Mouse (Mus musculus) liver, embryonic 15.5 days (tissue): ENCODE data around the gene Sipa1l3. TPM values are rescaled to one million over a fixed set of nuclear protein-coding genes. Genes with fewer than 3 reads are reported as not detected.

Experiments
- ATAC-seq: fragments of 200-750 bp; cut with Nextera tagmentation; 2 replicates; pipeline ENCODE4 v1.8.0; 2017; ENCODE audit warnings: moderate number of reproducible peaks, mild to moderate bottlenecking, moderate library complexity; ENCODE audit not compliant: insufficient read depth
- H3K27ac ChIP-seq: fragments of 300-500 bp; sonication (generic); replicated peaks from 2 replicates; pipeline ENCODE4 v1.5.1; 2015; ENCODE audit warnings: mild to moderate bottlenecking, inconsistent platforms
- H3K27me3 ChIP-seq: fragments of 300-500 bp; sonication (generic); 2 replicates; pipeline ENCODE4 v1.6.1; 2015; ENCODE audit warnings: mild to moderate bottlenecking, inconsistent platforms
- H3K36me3 ChIP-seq: fragments of 300-500 bp; sonication (generic); replicated peaks from 2 replicates; pipeline ENCODE4 v1.6.1; 2015; ENCODE audit warnings: moderate library complexity, mild to moderate bottlenecking, inconsistent platforms
- H3K4me1 ChIP-seq: fragments of 300-500 bp; sonication (generic); replicated peaks from 2 replicates; pipeline ENCODE4 v1.6.1; 2015; ENCODE audit warnings: inconsistent platforms
- H3K4me2 ChIP-seq: fragments of 300-500 bp; sonication (generic); 2 replicates; pipeline ENCODE4 v1.6.1; 2015; ENCODE audit warnings: moderate library complexity, mild to moderate bottlenecking, inconsistent platforms
- H3K4me3 ChIP-seq: fragments of 300-500 bp; sonication (generic); replicated peaks from 2 replicates; pipeline ENCODE4 v1.5.1; 2015; ENCODE audit warnings: mild to moderate bottlenecking, inconsistent platforms
- H3K9ac ChIP-seq: fragments of 300-500 bp; sonication (generic); 2 replicates; pipeline ENCODE4 v1.6.1; 2015; ENCODE audit warnings: moderate library complexity, mild to moderate bottlenecking, inconsistent platforms
- H3K9me3 ChIP-seq: fragments of 300-500 bp; sonication (generic); replicated peaks from 2 replicates; pipeline ENCODE4 v1.6.1; 2016; ENCODE audit warnings: inconsistent platforms
- WGBS: fragments of 180-500 bp; shearing (Covaris S2); methylation state at CpG from one replicate; pipeline ENCODE4 v1.1.7; 2015; ENCODE audit warnings: mixed read lengths; ENCODE audit not compliant: insufficient replicate concordance; 5-methylcytosine and 5-hydroxymethylcytosine counted together
- polyA plus RNA-seq: library from polyadenylated mRNA; unstranded; fragments of >200 nt; fragmentation: Nextera tagmentation; extraction: Ambion mirVana; gene quantifications from 2 replicates; pipeline ENCODE4 v1.2.1, GENCODE M21; 2015

The Sipa1l3 gene
- polyA plus RNA-seq, 1 experiment from 2014 or later, result 2.6 TPM

GRCm38 (mm10) chr7:29406855-29407254 lies 111.6 kb downstream of the Sipa1l3 start:
- WGBS, result 66% methylated on average over 4 of the region's 4 CpGs
- Histone ChIP-seq H3K27ac (no peak overlapping the region), H3K4me3 (no peak overlapping the region), H3K9ac (no peak overlapping the region), H3K9me3 (0 out of 2 replicates have a peak, but pooled peaks cover 4% of the 10 kb centered on the region), H3K27me3 (no peaks in the 10 kb centered on the region), H3K36me3 (no peaks in the 10 kb centered on the region), H3K4me1 (peaks cover 9% of the 10 kb centered on the region), H3K4me2 (no peak overlapping the region)
- no peak for ATAC-seq

- no peaks in the 10 kb centered on the region for H3K27me3 ChIP-seq
- H3K4me2 ChIP-seq, result no peak overlapping the region
- WGBS, result 73% methylated on average over 2 of the region's 2 CpGs
- H3K9me3 ChIP-seq, result 0 out of 2 replicates have a peak, but pooled peaks cover 4% of the 10 kb centered on the region
- no peak overlapping the region for H3K9ac ChIP-seq
- H3K36me3 ChIP-seq, result peaks cover 17% of the 10 kb centered on the region; the same call in 1 of the 2 replicates
- ATAC-seq, result no peak
- no peak overlapping the region for H3K4me3 ChIP-seq
- H3K4me1 ChIP-seq, result no peaks in the 10 kb centered on the region
- H3K27ac ChIP-seq, result no peak overlapping the region
Measured at GRCm38 (mm10) chr7:29404126-29404525, 114.3 kb downstream of the Sipa1l3 start.

- Histone ChIP-seq H3K9ac (no peak overlapping the region), H3K9me3 (0 out of 2 replicates have a peak, but pooled peaks cover 4% of the 10 kb centered on the region), H3K36me3 (peaks cover 27% of the 10 kb centered on the region), H3K4me2 (no peak overlapping the region), H3K4me3 (no peak overlapping the region), H3K27ac (no peak overlapping the region), H3K27me3 (no peaks in the 10 kb centered on the region), H3K4me1 (no peaks in the 10 kb centered on the region; the same call in 1 of the 2 replicates)
- WGBS, result 73% methylated on average over 4 of the region's 4 CpGs
- ATAC-seq, result no peak
Measured at GRCm38 (mm10) chr7:29402015-29402414, 116.4 kb downstream of the Sipa1l3 start.

GRCm38 (mm10) chr7:29400451-29400850 lies 118.0 kb downstream of the Sipa1l3 start:
- Histone ChIP-seq H3K9ac (no peak overlapping the region), H3K4me1 (no peaks in the 10 kb centered on the region; the same call in 1 of the 2 replicates), H3K36me3 (peaks cover 35% of the 10 kb centered on the region), H3K9me3 (0 out of 2 replicates have a peak, but pooled peaks cover 4% of the 10 kb centered on the region), H3K4me3 (no peak overlapping the region), H3K4me2 (no peak overlapping the region), H3K27ac (no peak overlapping the region), H3K27me3 (no peaks in the 10 kb centered on the region)
- ATAC-seq, result no peak
- 79% methylated on average over 8 of the region's 8 CpGs for WGBS

- Histone ChIP-seq H3K9me3 (0 out of 2 replicates have a peak, but pooled peaks cover 4% of the 10 kb centered on the region), H3K9ac (no peak overlapping the region), H3K4me1 (no peaks in the 10 kb centered on the region; the same call in 1 of the 2 replicates), H3K27me3 (no peaks in the 10 kb centered on the region), H3K4me2 (no peak overlapping the region), H3K36me3 (peaks cover 35% of the 10 kb centered on the region), H3K27ac (no peak overlapping the region), H3K4me3 (no peak overlapping the region)
- 78% methylated on average over 9 of the region's 9 CpGs for WGBS
- ATAC-seq, result no peak
Measured at GRCm38 (mm10) chr7:29399056-29399455, 119.4 kb downstream of the Sipa1l3 start.

GRCm38 (mm10) chr7:29397486-29397885 lies 121.0 kb downstream of the Sipa1l3 start:
- Histone ChIP-seq H3K4me1 (peaks cover 11% of the 10 kb centered on the region), H3K4me2 (no peak overlapping the region), H3K9me3 (no peaks in the 10 kb centered on the region), H3K36me3 (peaks cover 35% of the 10 kb centered on the region), H3K4me3 (no peak overlapping the region), H3K27me3 (no peaks in the 10 kb centered on the region), H3K27ac (no peak overlapping the region), H3K9ac (no peak overlapping the region)
- 58% methylated on average over 3 of the region's 3 CpGs for WGBS
- ATAC-seq, result no peak

GRCm38 (mm10) chr7:29396943-29397340 lies 121.5 kb downstream of the Sipa1l3 start:
- H3K27me3 ChIP-seq, result no peaks in the 10 kb centered on the region
- no peak overlapping the region for H3K4me3 ChIP-seq
- H3K9me3 ChIP-seq, result no peaks in the 10 kb centered on the region
- no peak overlapping the region for H3K4me2 ChIP-seq
- WGBS, result 75% methylated on average over 16 of the region's 16 CpGs
- H3K9ac ChIP-seq, result no peak overlapping the region
- ATAC-seq, result no peak
- no peak overlapping the region for H3K27ac ChIP-seq
- H3K36me3 ChIP-seq, result peaks cover 35% of the 10 kb centered on the region
- peaks cover 17% of the 10 kb centered on the region for H3K4me1 ChIP-seq

- H3K4me1 ChIP-seq, result peaks cover 20% of the 10 kb centered on the region
- H3K9me3 ChIP-seq, result no peaks in the 10 kb centered on the region
- H3K9ac ChIP-seq, result no peak overlapping the region
- no peak overlapping the region for H3K4me3 ChIP-seq
- no peak overlapping the region for H3K4me2 ChIP-seq
- no peaks in the 10 kb centered on the region for H3K27me3 ChIP-seq
- 75% methylated on average over 12 of the region's 12 CpGs for WGBS
- no peak overlapping the region for H3K27ac ChIP-seq
- H3K36me3 ChIP-seq, result peaks cover 35% of the 10 kb centered on the region
- no peak for ATAC-seq
Measured at GRCm38 (mm10) chr7:29396216-29396942, 122.1 kb downstream of the Sipa1l3 start.

- no peak overlapping the region for H3K9ac ChIP-seq
- H3K9me3 ChIP-seq, result no peaks in the 10 kb centered on the region
- H3K36me3 ChIP-seq, result peaks cover 27% of the 10 kb centered on the region
- ATAC-seq, result no peak
- no peaks in the 10 kb centered on the region for H3K27me3 ChIP-seq
- H3K4me3 ChIP-seq, result no peak overlapping the region
- peaks cover 21% of the 10 kb centered on the region for H3K4me1 ChIP-seq
- 73% methylated on average over 4 of the region's 4 CpGs for WGBS
- H3K4me2 ChIP-seq, result no peak overlapping the region
- H3K27ac ChIP-seq, result no peak overlapping the region
Measured at GRCm38 (mm10) chr7:29395179-29395578, 123.3 kb downstream of the Sipa1l3 start.

- no peak for ATAC-seq
- WGBS, result 73% methylated on average over 10 of the region's 10 CpGs
Measured at GRCm38 (mm10) chr7:29393292-29393691, 125.1 kb downstream of the Sipa1l3 start.

GRCm38 (mm10) chr7:29392805-29393204 lies 125.6 kb downstream of the Sipa1l3 start:
- H3K4me2 ChIP-seq, result no peak overlapping the region
- H3K27ac ChIP-seq, result no peak overlapping the region
- H3K4me1 ChIP-seq, result peaks cover 22% of the 10 kb centered on the region
- no peaks in the 10 kb centered on the region for H3K9me3 ChIP-seq
- H3K9ac ChIP-seq, result no peak overlapping the region
- peak; percentile 51; the same call in 1 of the 2 replicates for ATAC-seq
- H3K4me3 ChIP-seq, result no peak overlapping the region
- WGBS, result 36% methylated on average over 3 of the region's 3 CpGs
- H3K36me3 ChIP-seq, result peaks cover 11% of the 10 kb centered on the region; the same call in 1 of the 2 replicates
- no peaks in the 10 kb centered on the region for H3K27me3 ChIP-seq

More at GRCm38 (mm10) chr7:29393292-29393691, 125.1 kb downstream of the Sipa1l3 start:
- H3K9me3 ChIP-seq, result no peaks in the 10 kb centered on the region
- no peak overlapping the region for H3K27ac ChIP-seq
- no peak overlapping the region for H3K9ac ChIP-seq
- no peak overlapping the region for H3K4me3 ChIP-seq
- peaks cover 22% of the 10 kb centered on the region for H3K4me1 ChIP-seq
- H3K36me3 ChIP-seq, result peaks cover 11% of the 10 kb centered on the region; the same call in 1 of the 2 replicates
- H3K4me2 ChIP-seq, result no peak overlapping the region
- H3K27me3 ChIP-seq, result no peaks in the 10 kb centered on the region
